Mouse (Mus musculus) right cerebral cortex, adult 18-20 months (tissue): ENCODE data around the gene Vmn2r44.
"Not testable (repeated sequence)": the region's sequence is repeated elsewhere in the genome, so short reads cannot be mapped to it uniquely, and the experiment has no call there.

Source experiments
- DNase-seq: peaks from one replicate; pipeline ENCODE4 v3.0.0; 2022; ENCODE audit warnings: mixed read lengths

Gene Vmn2r44

GRCm38 (mm10) chr7:8383233-8383632 is at the start of gene Vmn2r44:
Gene Vmn2r44, minus strand, starts transcription at chr7:8383333.
- not testable (repeated sequence) for DNase-seq

- not testable (repeated sequence) for DNase-seq
Measured at GRCm38 (mm10) chr7:8357879-8358278, 25.3 kb downstream of the Vmn2r44 start.
